Mouse (Mus musculus) lung, postnatal 4 days (tissue): ENCODE measurements at regions not wholly inside any gene's neighbourhood (a gene's known extent, or its start where the extent isn't known, plus 50 kb on each side); places are given as distances from the start of the nearest gene placed in this dataset.

ENCODE experiments used
- DNase-seq, 2 experiments: peaks; one replicate each; pipeline ENCODE4 v3.0.0; 2021

DNA sequence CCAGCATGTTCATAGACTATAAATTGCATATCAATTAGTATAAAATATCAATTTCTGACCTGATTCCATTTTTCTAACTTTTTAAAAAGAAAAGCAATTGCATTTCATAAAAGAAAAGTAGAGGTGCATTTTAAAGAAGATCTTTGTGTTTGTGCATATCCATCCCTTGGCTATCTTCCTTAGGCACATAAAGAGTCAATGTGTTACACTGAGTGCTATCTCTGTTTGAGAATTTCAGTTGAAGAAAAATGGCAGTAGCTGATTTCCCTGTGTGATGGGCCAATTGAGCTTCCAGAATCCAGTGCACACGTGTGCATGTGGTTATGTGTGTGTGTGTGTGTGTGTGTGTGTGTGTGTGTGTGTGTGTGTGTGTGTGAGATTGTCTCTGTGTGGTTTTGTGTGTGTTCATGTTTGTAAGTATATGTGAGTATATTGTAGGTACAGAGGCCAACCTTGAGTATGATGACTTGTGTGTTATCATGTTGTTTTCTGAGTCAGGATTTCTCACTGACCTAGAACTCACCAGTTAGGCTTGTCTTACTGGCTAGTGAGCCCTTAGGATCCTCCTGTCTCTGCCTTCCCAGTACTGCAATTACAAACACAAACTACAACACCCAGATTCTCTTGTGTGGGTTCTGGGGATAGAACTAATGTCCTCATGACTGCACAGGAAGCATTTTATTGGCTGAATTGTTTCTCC is 249.6 kb downstream of the Cdk5rap2 start:
- DNase-seq = no peak

DNA sequence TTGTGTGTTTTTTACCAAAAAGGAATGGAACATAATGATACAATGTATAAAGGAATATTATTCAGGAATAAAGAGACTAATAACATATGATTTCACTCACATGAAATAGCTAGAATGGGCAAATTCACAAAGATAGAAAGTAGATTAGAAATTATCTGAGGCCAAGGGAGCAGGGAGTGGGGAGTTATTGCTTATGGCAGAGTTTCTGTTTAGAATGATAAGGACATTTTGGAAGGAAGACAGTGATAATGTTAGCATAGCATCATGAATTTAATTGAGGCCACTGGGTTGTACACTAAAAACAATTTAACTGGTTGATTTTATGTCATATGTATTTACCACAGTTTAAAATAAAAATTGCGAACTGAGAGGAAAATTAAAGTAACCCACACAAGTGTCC is 250.2 kb downstream of the Cdk5rap2 start:
- DNase-seq = no peak

DNA sequence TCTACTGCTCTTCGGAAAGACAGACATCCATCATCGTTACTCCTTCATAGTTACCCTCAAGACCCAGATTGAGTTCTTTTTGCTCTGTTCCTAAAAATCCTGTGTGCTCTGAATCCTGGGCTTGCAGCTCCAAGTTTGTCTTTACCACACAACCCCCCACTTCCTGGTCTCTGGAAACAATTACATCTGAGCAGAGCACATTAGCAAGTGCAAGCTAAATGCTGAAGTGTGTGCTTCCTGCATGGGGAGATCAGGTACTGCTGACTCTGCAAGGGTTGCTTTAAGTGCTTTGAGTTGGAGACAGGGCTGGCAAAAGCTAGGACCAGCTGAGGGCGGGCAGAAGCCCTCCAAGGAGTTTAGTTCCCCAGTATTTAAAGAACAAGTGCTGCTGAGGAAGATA is 257.1 kb downstream of the Cdk5rap2 start:
- DNase-seq = no peak

DNA sequence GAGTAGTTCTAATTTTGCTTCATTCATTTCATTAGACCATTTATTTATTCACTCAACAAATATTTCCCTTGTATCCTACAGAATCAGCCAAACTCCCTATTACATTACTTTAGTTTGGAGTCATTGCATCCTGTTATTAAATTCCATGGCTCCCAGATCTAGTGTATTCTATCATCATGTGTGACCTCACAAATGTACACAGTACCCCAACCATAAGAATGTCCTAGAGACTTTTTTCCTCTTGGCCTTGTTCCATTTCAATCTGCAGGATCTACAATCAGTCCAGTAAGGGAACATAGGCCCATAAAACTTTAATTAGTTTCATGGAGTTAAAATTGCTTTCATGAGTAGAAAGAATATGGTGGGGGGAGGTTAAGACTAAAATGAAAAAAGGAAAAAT is 301.2 kb downstream of the Cdk5rap2 start:
- no peak for DNase-seq

DNA sequence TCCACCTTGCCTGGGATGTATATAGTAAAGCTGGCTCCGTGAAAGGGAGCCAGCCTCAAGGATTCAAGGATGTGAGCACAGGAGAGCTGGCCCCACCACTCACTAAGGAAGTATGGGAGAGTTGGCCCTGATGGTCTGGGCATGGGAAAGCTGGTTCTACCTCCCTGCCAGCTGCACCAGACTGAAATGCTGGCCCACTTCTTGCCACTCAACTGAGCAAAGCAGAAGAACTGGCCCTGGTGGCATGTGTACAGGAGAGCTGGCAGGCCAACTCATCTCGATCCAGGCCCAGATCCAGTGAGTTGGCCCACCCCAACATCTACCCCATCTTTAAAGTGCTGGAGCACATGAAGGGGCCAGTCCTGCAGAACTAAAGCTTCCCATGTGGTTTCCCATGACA is 304.5 kb downstream of the Cdk5rap2 start:
- no peak for DNase-seq

DNA sequence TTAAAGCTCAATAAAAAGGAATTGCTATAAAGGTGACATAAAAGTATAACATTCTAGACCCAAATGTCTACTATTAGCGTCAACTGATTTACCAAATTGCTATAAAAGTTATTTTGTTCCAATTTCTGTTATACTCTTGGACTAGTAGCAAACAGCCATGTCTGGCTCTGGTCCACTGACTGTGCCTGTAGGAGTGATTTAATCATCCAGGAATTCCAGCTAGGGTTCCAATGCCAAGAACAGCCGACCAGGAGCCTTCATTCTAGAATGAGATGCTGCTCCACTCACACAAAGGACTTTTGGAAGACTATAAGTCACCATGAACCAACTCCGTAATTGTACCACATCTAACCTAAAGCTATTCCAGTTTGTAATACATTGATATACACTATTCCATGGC is 312.9 kb downstream of the Cdk5rap2 start:
- DNase-seq = no peak

DNA sequence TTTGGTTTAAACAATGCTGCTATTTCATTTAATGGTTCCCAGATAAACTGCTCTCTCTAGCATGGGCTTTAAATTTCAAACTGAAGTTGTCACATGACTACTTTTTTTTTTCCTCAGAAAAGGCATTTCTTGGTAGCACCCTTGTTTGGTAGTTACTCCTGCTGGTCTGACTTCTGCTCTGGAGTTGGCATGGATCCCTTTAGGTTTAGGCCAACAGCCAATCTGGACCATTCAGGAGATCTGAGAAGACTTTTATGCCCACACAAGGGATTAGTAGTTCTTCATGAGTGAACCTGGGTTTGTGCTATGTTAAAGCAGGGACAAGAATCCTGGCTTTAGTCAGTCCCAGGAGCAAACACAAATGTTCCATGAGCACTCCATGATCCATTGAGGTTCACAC is 332.0 kb downstream of the Cdk5rap2 start:
- no peak for DNase-seq

DNA sequence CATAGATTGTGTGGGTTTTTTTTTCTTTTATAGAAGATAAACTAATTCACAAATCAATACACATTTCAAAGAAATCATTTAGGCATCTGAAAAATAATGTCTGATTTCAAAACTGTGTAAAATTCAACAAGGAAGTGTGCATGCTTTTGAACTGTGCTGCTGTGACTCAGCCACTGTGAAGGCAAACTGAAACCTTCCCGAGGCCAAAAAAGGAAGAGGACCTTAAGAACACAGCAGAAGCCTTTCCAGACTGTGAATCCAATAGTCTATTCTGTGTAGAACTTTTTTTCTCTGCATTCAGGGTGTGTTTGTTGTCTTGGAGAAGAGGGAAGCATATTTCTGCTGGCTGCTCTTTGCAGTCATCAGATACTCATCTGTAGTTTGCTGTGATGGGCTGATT is 347.7 kb downstream of the Cdk5rap2 start:
- no peak for DNase-seq

DNA sequence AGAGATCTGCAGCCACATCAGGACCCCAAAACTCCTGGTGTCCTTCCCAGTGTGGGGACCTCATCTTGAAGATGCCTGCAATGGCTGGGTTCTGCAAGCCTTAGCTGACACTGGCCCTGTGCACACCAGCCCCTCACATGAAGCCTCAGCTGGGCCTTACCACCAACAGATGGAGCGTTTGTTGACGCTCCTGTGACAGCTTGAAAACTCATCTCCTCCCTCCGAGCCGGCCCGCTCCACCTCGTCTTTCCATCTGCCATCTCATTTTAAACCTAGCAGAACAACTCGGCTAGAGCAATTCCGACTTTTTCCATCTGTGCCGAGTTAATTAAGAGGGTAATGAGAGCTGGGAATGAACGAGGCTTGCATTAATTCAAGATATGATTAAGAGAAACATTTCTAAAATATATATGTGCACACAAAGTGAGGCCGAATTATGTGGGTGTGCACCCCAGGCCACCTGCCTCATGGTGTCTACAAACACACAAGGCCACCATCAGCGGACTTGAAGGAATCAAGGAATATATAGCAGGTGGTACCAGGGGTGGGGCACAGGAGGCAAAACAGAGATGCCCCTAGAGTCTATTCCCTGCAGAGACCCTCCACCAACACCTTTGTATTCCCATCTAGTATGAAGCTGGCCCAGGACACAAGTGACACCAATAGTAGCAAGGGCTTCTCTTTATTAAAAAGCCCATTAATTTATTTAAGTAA is 351.3 kb downstream of the Cdk5rap2 start:
- no peak for DNase-seq

DNA sequence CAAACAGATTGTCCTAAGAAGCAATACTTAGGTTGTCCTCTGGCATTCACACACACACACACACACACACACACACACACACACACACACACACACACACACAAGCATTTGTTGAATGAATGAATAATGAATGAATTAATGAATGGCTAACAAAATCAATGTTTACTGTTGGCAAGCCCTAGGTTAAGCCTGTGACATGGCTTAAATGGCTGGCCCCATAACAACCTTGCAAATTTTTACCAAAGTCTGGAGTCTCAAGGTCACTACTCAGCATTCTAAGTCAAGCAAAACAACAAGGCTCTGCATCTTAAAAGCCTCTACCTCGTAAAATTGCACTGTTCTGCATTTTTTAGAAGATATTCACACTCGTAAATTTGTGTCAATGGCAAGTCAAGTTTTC is 357.1 kb downstream of the Cdk5rap2 start:
- no peak for DNase-seq

DNA sequence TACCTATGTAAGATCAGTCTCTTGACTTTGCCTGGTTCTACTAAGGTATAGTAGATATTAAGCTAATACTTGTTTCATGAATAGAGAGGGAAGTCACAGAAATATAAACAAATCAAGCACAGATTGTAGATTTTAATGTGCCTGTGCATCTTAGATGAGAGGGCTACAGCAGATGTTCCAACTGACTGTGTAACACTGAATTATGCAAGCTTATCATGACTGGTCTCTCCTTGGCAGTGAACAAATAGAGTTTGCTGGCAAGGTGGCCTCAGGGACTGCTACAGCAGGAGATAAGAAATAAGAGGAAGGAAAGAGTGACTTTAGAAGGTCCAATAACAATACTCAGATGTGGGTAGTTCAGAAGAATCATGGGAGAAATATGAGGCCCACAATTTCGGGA is 372.0 kb downstream of the Cdk5rap2 start:
- no peak for DNase-seq

DNA sequence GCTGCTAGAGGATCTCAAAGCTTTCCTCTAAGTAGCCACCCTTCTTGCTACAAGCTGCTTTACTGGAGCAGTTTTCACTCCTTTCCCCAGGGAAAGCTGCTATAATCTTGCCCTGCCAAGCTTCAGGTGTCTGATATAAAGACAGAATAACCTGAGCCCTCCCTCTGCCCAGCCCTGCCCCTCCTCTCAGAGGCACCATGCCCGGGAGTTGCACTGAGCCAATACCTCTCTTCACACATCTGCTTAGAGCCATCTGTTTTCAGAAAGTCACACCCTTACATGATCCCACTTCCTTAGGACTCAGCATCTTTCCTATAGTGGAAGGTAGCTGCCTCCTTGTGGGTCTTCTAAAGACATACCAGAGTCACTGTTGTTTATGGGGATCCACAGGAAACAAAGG is 374.3 kb downstream of the Cdk5rap2 start:
- no peak for DNase-seq

DNA sequence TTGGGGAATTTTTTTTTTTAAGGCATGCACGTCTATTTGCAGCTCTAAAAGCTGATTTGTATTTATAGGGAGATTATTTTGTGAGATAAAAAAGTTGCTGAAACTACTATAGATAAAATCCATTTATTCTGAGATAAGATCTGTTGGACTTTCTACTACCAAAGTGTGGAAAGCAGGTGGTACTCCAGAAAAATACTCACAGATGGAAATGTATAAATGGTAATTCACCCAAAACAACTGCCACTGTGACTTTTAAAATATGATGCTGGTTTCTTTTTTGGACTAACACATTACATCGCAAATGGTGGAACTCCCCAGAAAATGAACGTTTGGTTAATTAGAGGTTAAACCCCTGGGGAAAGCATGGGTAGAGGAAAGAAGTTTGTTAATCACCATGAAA is 377.7 kb downstream of the Cdk5rap2 start:
- no peak for DNase-seq

DNA sequence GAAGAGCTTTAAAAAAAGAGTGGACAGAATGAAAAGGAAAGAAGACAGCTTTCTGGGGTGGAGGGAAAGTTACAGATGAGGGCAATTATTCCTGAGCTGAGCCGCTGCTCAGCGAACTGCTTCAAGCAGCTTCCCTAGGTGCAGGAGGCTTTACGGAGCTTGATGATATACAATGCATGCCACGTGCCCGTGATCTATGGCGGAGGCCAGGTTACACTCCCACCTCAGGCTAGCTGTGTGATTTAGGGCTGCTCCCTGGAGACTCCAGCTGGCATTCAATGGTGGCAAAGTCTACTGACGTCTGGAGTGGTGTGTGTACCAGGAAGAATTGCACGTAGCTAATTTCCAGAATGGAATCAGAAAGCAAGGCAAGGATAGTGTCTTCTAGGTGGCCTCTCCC is 383.4 kb downstream of the Cdk5rap2 start:
- DNase-seq = no peak

DNA sequence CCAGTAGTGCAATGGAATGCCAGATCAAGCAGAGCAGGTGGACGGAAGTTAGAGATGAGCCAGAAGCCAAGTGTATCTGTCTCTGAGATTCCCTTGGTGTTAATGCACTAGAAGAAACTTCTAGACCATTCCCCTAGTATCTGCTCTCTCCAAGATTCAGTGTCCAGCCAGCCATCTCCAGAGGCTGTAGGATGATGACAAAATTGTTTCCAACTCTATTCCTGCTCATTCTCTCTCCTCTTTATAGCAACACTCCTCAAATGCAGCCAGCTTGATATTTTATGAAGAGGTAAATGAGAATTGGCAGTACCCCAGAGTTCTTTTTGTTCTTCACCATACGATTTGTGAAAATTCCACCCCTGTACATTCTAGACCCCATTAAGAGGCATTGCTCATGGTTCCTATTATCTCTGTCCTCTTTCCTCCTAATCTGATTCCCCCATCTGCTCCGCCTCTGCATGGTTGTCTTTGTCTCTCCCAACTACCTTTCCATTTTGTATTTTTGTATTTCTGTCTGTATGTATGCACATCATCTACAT is 385.3 kb downstream of the Cdk5rap2 start:
- no peak for DNase-seq

DNA sequence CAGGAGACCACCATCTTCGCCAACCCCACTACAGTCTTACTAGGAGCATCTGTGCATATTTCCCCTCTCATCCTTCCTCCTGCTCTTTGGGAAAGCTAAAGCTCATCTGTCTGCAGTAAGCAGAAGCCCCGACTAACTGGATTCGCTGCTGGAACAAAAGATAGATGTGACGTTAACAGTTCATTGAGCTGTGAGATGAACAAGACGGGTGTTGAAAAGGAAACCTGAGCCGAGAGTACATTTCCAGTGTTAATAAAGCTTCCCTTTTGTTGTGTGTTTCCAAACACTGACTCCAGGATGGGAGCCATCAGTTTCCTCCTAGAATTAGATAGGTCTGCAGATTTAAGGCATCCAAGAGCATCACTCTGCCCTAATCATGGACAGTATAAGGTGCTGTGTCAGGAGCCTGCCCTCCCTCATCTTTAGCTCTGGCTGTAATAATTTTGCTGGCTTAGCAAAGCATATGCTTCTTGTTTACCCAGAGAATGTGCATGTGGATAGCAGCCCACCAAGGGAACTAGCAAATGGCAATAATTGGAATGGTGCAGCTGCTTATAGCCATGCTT is 389.3 kb downstream of the Cdk5rap2 start:
- DNase-seq = no peak

DNA sequence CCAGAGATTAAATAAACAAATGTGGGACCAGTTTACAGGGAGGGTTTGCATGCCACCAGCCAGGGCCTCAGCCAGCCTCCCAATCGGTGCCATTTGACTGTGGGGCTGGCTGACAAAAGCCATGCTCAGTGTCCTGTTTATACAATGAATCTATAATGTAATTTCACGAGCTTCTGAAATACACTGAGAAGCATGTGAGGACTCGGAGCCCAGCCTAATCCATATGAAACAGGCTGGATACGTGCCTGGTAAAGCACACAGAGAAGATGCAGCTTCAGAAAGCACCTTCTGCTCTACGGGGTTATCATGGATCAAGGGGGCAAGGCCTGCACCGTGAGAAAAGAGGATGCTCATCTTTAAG is 398.0 kb downstream of the Cdk5rap2 start:
- no peak for DNase-seq

DNA sequence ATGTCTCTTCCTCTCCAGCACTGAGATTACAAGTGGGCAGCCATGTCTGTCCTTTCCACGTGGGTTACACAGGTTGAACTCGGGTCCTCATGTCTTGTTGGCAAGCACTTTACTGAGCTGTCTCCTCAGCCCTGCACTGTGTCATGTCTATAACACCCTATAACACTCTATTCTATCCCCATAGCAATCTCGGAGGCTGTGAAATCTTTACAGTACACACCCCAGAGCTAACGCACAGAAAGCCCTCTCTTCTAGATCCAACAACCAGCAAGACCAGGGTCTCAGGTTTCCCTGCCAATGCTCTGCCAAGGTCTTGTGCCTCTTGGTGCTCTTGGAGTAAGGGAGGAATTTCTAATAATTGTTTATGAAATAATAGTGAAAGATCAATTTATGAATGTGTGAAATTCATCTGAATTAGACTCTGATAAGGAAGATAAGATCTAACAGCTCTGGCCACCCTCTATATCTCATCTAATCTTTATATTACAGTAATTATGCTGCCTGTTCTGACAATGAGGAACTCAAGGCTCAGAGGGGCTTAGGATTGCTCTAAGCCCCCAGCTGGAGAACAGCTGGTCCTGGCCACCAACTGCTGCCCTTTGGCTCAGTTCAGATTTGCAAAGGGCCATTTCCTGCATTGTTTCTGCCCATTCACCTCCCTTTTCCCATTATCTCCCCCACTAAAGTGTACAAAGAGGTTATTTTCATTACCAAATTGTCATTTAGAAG is 398.6 kb downstream of the Cdk5rap2 start:
- DNase-seq = peak in 1 of 2 experiments; percentile 29

DNA sequence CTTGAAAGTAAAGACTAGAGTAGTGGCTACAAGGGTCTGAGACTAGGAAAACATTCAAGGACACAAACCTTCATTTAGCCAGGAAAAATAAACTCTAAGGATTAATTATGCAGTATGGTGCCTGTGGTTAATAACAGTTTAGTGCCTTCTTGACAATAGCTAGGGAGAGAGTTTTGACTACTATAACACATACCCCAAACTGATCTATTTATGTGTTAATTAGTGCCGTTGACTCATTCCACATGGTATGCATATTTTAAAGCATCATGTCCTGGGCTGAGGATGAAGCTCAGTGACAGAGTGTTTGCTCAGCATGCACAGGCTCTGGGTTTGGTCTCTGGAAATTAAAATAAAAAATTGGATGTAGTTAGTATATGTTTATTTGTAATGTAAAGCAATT is 399.8 kb downstream of the Cdk5rap2 start:
- no peak for DNase-seq

DNA sequence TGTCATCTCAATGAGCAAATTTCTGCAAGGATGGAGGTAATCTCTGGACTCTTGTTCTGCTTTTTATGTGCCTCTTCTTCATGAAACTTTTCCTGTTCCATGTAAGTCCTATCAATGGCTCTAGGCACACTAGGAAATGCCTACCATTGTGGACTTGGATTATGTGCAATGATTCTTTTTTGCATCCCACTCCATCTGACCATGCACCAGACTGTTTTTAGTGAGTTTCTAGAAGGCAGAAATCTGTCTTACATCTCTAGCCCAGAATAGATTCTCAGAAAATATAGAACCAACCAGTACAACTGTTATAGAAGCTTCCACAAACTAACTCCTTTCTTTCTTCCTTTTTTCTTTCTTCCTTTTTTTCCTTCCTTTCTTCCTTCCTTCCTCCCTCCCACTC is 405.3 kb downstream of the Cdk5rap2 start:
- DNase-seq = no peak

DNA sequence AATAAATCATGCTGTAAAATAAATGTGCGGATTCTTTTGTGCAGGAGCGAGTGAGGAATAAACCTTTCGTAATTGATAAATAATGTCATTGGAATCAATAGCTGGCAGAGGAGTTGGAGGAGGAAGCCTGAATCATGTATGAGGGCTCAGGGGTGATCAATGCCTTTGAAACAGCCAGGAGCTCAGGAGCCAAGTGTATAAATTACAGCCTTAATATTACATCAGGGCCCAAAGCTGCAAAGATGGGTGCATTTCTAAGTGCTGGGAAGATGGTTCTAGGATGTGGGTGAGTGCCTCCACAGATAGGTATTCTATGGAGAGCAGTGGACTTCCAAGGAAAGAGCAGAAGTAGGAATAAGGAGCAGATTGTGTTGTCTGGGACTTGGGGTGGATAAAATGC is 417.0 kb downstream of the Cdk5rap2 start:
- DNase-seq = no peak

DNA sequence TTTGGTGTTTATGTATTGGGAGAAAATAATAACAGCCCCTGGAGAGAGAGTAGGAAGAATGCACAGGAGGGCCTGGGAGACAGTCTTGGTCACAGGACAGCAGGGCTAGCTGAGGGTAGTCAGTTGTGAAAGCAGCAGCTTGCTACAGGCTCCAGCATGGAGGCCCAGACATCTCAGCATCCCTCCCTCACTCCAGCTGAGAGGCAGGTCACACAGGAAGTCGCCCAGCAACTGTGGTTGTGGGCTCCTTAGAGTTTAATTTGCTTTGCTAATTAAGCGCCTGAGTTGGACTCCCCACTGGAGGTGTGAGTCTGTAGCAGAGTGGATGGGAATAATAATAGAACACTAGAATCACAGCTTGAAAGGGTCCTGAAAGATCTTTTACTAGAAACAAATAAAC is 436.0 kb downstream of the Cdk5rap2 start:
- DNase-seq = no peak

DNA sequence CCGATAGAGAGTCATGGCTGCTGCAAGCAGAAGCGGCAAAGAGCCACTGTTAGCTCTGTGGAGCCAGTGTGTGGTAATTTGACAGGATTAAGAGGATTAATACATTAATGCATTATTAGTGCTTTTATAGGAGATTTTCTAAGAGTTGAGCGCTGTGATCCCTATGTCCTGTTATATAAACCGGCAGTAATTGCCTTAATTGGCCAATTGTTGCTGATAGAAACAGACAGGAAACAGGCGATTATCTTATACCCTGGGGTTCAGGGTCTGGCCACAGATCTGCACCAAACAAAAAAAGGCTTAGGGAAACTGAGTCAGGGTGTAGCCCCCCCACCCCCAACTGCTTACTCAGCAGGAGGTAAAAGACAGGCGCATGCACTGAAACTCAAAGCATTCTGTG is 436.7 kb downstream of the Cdk5rap2 start:
- no peak for DNase-seq

DNA sequence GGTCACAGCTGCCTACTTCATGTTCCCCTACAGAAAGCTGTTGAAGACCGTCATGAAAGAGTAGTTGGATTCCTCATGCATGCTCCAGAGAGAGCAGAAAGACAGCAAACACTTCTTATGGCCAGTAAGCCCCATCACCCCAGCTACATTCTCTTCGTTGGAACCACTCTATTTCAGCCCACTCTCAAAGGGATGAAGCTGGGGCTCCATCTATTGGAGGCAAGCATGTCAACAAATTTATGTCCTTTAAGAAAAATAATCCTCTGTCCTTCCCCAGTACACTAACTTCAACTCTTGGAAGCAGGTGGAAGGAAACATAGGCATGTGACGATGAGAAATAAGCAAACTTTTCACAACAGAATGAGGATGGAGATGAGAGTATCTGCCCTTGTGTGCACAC is 438.5 kb downstream of the Cdk5rap2 start:
- no peak for DNase-seq
